Mouse (Mus musculus) thymus, postnatal 4 days (tissue): ENCODE results near the gene 1700093K21Rik.
A peak's percentile ranks its signal among the peaks of the same experiment; 100 is the strongest.
"Not testable (repeated sequence)": the region's sequence is repeated elsewhere in the genome, so short reads cannot be mapped to it uniquely, and the experiment has no call there.

ENCODE experiments used
- DNase-seq: peaks from one replicate; pipeline ENCODE4 v3.0.0; 2021

The 1700093K21Rik gene

GRCm38 (mm10) chr11:23520473-23521205 lies at the start of gene 1700093K21Rik:
Gene 1700093K21Rik, minus strand, starts transcription at chr11:23521155.
- DNase-seq = no peak

- peak; percentile 23 for DNase-seq
Observed at GRCm38 (mm10) chr11:23570130-23570529, 49.2 kb upstream of the 1700093K21Rik start.

- DNase-seq = peak; percentile 86
Observed at GRCm38 (mm10) chr11:23565761-23566160, 44.8 kb upstream of the 1700093K21Rik start.

GRCm38 (mm10) chr11:23557039-23557630 lies 36.2 kb upstream of the 1700093K21Rik start:
- no peak for DNase-seq

- DNase-seq = no peak
Observed at GRCm38 (mm10) chr11:23537446-23537845, 16.5 kb upstream of the 1700093K21Rik start.

- no peak for DNase-seq
Observed at GRCm38 (mm10) chr11:23518981-23519380, 2.0 kb downstream of the 1700093K21Rik start.

GRCm38 (mm10) chr11:23515315-23515714 lies 5.6 kb downstream of the 1700093K21Rik start:
- no peak for DNase-seq

GRCm38 (mm10) chr11:23514785-23515184 lies 6.2 kb downstream of the 1700093K21Rik start:
- not testable (repeated sequence) for DNase-seq

GRCm38 (mm10) chr11:23504801-23505200 lies 16.2 kb downstream of the 1700093K21Rik start:
- DNase-seq = not testable (repeated sequence)

- DNase-seq = no peak
Observed at GRCm38 (mm10) chr11:23498609-23499008, 22.3 kb downstream of the 1700093K21Rik start.

- DNase-seq = peak; percentile 99
Observed at GRCm38 (mm10) chr11:23497718-23498509, 23.0 kb downstream of the 1700093K21Rik start, which contains the start of gene Ahsa2. Gene Ahsa2, minus strand, starts transcription at chr11:23498030.

- no peak for DNase-seq
Observed at GRCm38 (mm10) chr11:23497335-23497717, 23.6 kb downstream of the 1700093K21Rik start.

- DNase-seq = peak; percentile 14
Observed at GRCm38 (mm10) chr11:23496661-23497060, 24.3 kb downstream of the 1700093K21Rik start.

- no peak for DNase-seq
Observed at GRCm38 (mm10) chr11:23495231-23495630, 25.7 kb downstream of the 1700093K21Rik start.

- DNase-seq = no peak
Observed at GRCm38 (mm10) chr11:23492048-23492790, 28.7 kb downstream of the 1700093K21Rik start.

- DNase-seq = no peak
Observed at GRCm38 (mm10) chr11:23489955-23490354, 31.0 kb downstream of the 1700093K21Rik start.
